Mouse (Mus musculus): ENCODE results near the gene Pnma1. TPM values are rescaled to one million over a fixed set of nuclear protein-coding genes. Genes with fewer than 3 reads are reported as not detected.
A peak's percentile ranks its signal among the peaks of the same experiment; 100 is the strongest.
"Not testable (repeated sequence)": the region's sequence is repeated elsewhere in the genome, so short reads cannot be mapped to it uniquely, and the experiment has no call there.

Pnma1 gene
- polyA plus RNA-seq, 1 experiment from 2014 or later = 1.2 TPM

DNA sequence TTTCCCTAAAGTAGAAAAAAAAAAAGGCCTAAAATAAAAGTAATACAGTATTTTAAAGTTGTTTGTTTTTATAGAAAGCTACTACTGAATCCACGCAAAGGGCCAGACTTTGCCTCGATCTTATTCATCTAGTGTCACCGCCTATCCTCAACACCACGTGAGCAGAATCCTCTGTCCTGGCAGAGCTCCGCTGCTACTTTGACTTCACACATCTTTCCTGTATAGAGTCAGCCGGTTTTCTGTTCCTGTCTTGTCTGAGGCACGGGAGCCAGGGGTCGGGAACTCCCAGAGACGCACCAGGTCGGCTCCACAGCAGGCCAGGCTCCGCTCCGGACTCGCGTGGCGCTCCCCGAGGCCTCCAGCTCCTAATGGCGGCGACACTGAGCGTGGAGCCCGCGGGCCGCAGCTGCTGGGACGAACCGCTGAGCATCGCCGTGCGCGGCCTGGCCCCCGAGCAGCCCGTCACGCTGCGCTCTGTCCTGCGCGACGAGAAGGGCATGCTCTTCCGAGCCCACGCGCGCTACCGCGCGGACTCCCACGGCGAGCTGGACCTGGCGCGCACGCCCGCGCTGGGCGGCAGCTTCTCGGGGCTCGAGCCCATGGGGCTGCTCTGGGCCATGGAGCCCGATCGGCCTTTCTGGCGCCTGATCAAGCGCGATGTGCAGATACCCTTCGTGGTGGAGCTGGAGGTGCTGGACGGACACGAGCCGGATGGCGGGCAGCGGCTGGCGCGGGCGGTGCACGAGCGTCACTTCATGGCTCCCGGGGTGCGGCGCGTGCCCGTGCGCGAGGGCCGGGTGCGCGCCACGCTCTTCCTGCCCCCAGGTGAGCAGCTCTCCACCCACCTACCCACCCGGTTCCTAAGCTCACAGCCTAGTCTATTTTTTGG is 47.4 kb downstream of the Pnma1 start, which contains the start of gene Acot6:
Gene Acot6, plus strand, starts transcription at position 51 of the 889 bp plus-strand sequence.
- H3K27ac ChIP-seq = peak within 1 kb of the TSS; percentile 79
- WGBS = 1% methylated on average over 80 of the region's 80 CpGs
- H3K4me1 ChIP-seq; H3K36me3 ChIP-seq; H3K9me3 ChIP-seq (replicated peaks); H3K27me3 ChIP-seq (ENCODE audit: low read depth, poor library complexity, severe bottlenecking): not testable (repeated sequence)
- DNase-seq (ENCODE audit: low spot score) = peak; percentile 68
- peak within 1 kb of the TSS; percentile 61 for H3K4me3 ChIP-seq

DNA sequence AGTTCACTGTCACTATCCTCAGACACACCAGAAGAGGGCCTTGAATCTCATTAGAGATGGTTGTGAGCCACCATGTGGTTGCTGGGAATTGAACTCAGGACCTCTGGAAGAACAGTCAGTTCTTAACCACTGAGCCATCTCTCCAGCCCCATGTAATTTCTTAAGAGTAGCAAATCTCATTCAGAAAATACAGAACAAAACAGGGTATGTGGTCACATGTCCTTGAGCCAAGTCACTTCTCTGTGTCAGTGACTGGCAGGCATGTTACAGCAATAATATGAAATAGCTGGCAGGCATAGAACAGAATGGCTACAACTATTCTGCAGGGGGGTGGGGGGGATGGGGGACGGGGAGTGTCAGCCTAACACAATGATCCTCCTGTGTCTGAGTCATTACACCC is 48.2 kb downstream of the Pnma1 start:
- DNase-seq (ENCODE audit: low spot score) = no peak
- Histone ChIP-seq H3K27me3 (ENCODE audit: low read depth, poor library complexity, severe bottlenecking) (0 out of 2 replicates have a peak, but pooled peaks cover 6% of the 10 kb centered on the region), H3K4me1 (no peaks in the 10 kb centered on the region), H3K36me3 (no peaks in the 10 kb centered on the region), H3K4me3 (peak overlapping the region; percentile 61; the same call in 1 of the 2 replicates), H3K27ac (no peak overlapping the region), H3K9me3 (replicated peaks) (no peaks in the 10 kb centered on the region)
- WGBS = 63% methylated on average over 1 of the region's 1 CpGs

DNA sequence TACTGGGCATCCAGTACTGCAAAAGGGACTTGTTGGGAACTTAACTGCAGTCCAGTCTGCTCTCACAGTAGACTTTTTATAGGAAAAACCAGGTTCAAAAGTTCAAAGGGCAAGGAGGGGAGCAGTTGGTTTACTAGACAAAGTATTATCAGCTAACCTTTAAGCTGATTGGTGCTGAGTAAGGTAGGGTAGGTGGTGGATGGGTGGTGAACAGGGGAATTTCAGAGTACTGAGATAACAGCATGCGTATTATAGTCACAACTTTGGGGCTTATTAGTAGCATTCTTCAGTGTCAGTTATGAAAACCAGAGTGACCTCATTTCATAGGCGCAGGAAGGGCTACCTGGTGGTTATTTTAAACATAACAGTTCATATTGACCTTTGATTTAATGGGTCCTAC is 48.7 kb downstream of the Pnma1 start:
- no peak for DNase-seq (ENCODE audit: low spot score)
- no peaks in the 10 kb centered on the region for H3K9me3 ChIP-seq (replicated peaks)
- H3K27ac ChIP-seq = no peak overlapping the region
- H3K27me3 ChIP-seq (ENCODE audit: low read depth, poor library complexity, severe bottlenecking) = 0 out of 2 replicates have a peak, but pooled peaks cover 6% of the 10 kb centered on the region
- H3K36me3 ChIP-seq = no peaks in the 10 kb centered on the region
- 96% methylated on average over 2 of the region's 2 CpGs for WGBS
- no peak overlapping the region for H3K4me3 ChIP-seq
- no peaks in the 10 kb centered on the region for H3K4me1 ChIP-seq

Other genes starting within 250 kb of the Pnma1 start
- 32.7 and 37.4 TPM in 2 replicates for gene Numb, start 226.6 kb downstream of the Pnma1 start, polyA plus RNA-seq (2016; fragmentation: Nextera tagmentation; extraction: Ambion mirVana)
- 18.5 and 21.9 TPM in 2 replicates for gene Riox1, start 197.9 kb downstream of the Pnma1 start, polyA plus RNA-seq (2016; fragmentation: Nextera tagmentation; extraction: Ambion mirVana)
- not detected in 2 replicates for gene Heatr4, start 163.6 kb downstream of the Pnma1 start, polyA plus RNA-seq (2016; fragmentation: Nextera tagmentation; extraction: Ambion mirVana)
- gene Acot2, start 160.6 kb downstream of the Pnma1 start, polyA plus RNA-seq (2016; fragmentation: Nextera tagmentation; extraction: Ambion mirVana) = 14.0 and 15.1 TPM in 2 replicates
- gene Acot1, start 139.0 kb downstream of the Pnma1 start, polyA plus RNA-seq (2016; fragmentation: Nextera tagmentation; extraction: Ambion mirVana) = 20.9 and 27.7 TPM in 2 replicates
- 0.15 and 0.16 TPM in 2 replicates for gene Acot4, start 110.1 kb downstream of the Pnma1 start, polyA plus RNA-seq (2016; fragmentation: Nextera tagmentation; extraction: Ambion mirVana)
- gene Gm49366, start 109.6 kb downstream of the Pnma1 start, polyA plus RNA-seq (2016; fragmentation: Nextera tagmentation; extraction: Ambion mirVana) = not detected in 2 replicates
- gene Acot3, start 96.3 kb downstream of the Pnma1 start, polyA plus RNA-seq (2016; fragmentation: Nextera tagmentation; extraction: Ambion mirVana) = 0.26 and 0.28 TPM in 2 replicates
- not detected in 2 replicates for gene Acot5, start 79.2 kb downstream of the Pnma1 start, polyA plus RNA-seq (2016; fragmentation: Nextera tagmentation; extraction: Ambion mirVana)
- gene Acot6, start 47.8 kb downstream of the Pnma1 start, polyA plus RNA-seq (2016; fragmentation: Nextera tagmentation; extraction: Ambion mirVana) = 0.48 and 0.73 TPM in 2 replicates
- gene Dnal1, start 34.1 kb downstream of the Pnma1 start, polyA plus RNA-seq (2016; fragmentation: Nextera tagmentation; extraction: Ambion mirVana) = 3.7 and 4.9 TPM in 2 replicates
- 9.2 and 10.7 TPM in 2 replicates for gene Elmsan1, start 70.4 kb upstream of the Pnma1 start, polyA plus RNA-seq (2016; fragmentation: Nextera tagmentation; extraction: Ambion mirVana)
- gene Ptgr2, start 136.7 kb upstream of the Pnma1 start, polyA plus RNA-seq (2016; fragmentation: Nextera tagmentation; extraction: Ambion mirVana) = 12.9 and 14.6 TPM in 2 replicates
- gene Zfp410, start 168.4 kb upstream of the Pnma1 start, polyA plus RNA-seq (2016; fragmentation: Nextera tagmentation; extraction: Ambion mirVana) = 106 and 137 TPM in 2 replicates
- 47.0 and 49.4 TPM in 2 replicates for gene Coq6, start 213.2 kb upstream of the Pnma1 start, polyA plus RNA-seq (2016; fragmentation: Nextera tagmentation; extraction: Ambion mirVana)
- 3.7 TPM in 2 replicates for gene Fam161b, start 213.3 kb upstream of the Pnma1 start, polyA plus RNA-seq (2016; fragmentation: Nextera tagmentation; extraction: Ambion mirVana)

All from limb, embryonic 10.5 days (tissue).